Mouse (Mus musculus) cerebellum, adult 2 months (tissue): ENCODE data around the gene Dok4.
"Not testable (repeated sequence)": the region's sequence is repeated elsewhere in the genome, so short reads cannot be mapped to it uniquely, and the experiment has no call there.

Experiments used
- CTCF ChIP-seq: fragments of 200-500 bp; IDR thresholded peaks from 2 replicates; pipeline ENCODE4 v1.5.1; 2011; ENCODE audit warnings: low read depth, mild to moderate bottlenecking, control low read depth, low read length, moderate library complexity, borderline replicate concordance; ENCODE audit not compliant: insufficient read depth
- POLR2A ChIP-seq: fragments of 200-500 bp; IDR thresholded peaks from 2 replicates; pipeline ENCODE4 v1.6.1; 2011; ENCODE audit warnings: low read length, control low read depth, borderline replicate concordance; ENCODE audit not compliant: insufficient read depth

- not testable (repeated sequence) for TF ChIP-seq POLR2A, CTCF
Observed at GRCm38 (mm10) chr8:94833901-94834405, 42.2 kb downstream of the Dok4 start.
